Mouse (Mus musculus): ENCODE data around the gene Megf9. TPM values are rescaled to one million over a fixed set of nuclear protein-coding genes. Genes with fewer than 3 reads are reported as not detected.

The Megf9 gene
- polyA plus RNA-seq (2016; fragmentation: Nextera tagmentation; extraction: Ambion mirVana): 4.6 and 5.5 TPM in 2 replicates

- DNase-seq (ENCODE audit: low spot score): peak; percentile 99
- peak within 1 kb of the TSS; percentile 85 for H3K4me3 ChIP-seq
- H3K4me1 ChIP-seq: peaks cover 15% of the 10 kb centered on the region
- no peaks in the 10 kb centered on the region for H3K36me3 ChIP-seq
- H3K9me3 ChIP-seq: no peaks in the 10 kb centered on the region
- WGBS: under 1% methylated on average over 46 of the region's 46 CpGs
- H3K27ac ChIP-seq: peak within 1 kb of the TSS; percentile 99
- no peaks in the 10 kb centered on the region for H3K27me3 ChIP-seq (ENCODE audit: insufficient read depth, poor library complexity, severe bottlenecking)
These were observed at the start of gene Megf9 for GRCm38 (mm10) chr4:70534891-70535269. Gene Megf9 (minus strand): TSS chr4:70534995.

- Histone ChIP-seq H3K36me3 (no peaks in the 10 kb centered on the region), H3K9me3 (no peaks in the 10 kb centered on the region), H3K4me1 (no peaks in the 10 kb centered on the region), H3K27me3 (ENCODE audit: insufficient read depth, poor library complexity, severe bottlenecking) (no peaks in the 10 kb centered on the region), H3K27ac (no peak overlapping the region), H3K4me3 (no peak overlapping the region)
- no peak for DNase-seq (ENCODE audit: low spot score)
- WGBS: 48% methylated on average over 3 of the region's 3 CpGs
These were observed 44.9 kb upstream of the Megf9 start for GRCm38 (mm10) chr4:70579654-70580053.

- Histone ChIP-seq H3K4me1 (no peaks in the 10 kb centered on the region), H3K4me3 (no peak overlapping the region), H3K27ac (no peak overlapping the region), H3K9me3 (no peaks in the 10 kb centered on the region), H3K27me3 (ENCODE audit: insufficient read depth, poor library complexity, severe bottlenecking) (no peaks in the 10 kb centered on the region), H3K36me3 (no peaks in the 10 kb centered on the region)
- 74% methylated on average over 3 of the region's 3 CpGs for WGBS
- DNase-seq (ENCODE audit: low spot score): no peak
These were observed 43.5 kb upstream of the Megf9 start for GRCm38 (mm10) chr4:70578301-70578700.

GRCm38 (mm10) chr4:70576096-70576495 lies 41.3 kb upstream of the Megf9 start:
- Histone ChIP-seq H3K36me3 (no peaks in the 10 kb centered on the region), H3K4me1 (no peaks in the 10 kb centered on the region), H3K27me3 (ENCODE audit: insufficient read depth, poor library complexity, severe bottlenecking) (no peaks in the 10 kb centered on the region), H3K9me3 (no peaks in the 10 kb centered on the region), H3K27ac (no peak overlapping the region), H3K4me3 (no peak overlapping the region)
- DNase-seq (ENCODE audit: low spot score): no peak

GRCm38 (mm10) chr4:70573926-70574325 lies 39.1 kb upstream of the Megf9 start:
- Histone ChIP-seq H3K27ac (no peak overlapping the region), H3K9me3 (no peaks in the 10 kb centered on the region), H3K4me3 (no peak overlapping the region), H3K4me1 (no peaks in the 10 kb centered on the region), H3K27me3 (ENCODE audit: insufficient read depth, poor library complexity, severe bottlenecking) (no peaks in the 10 kb centered on the region), H3K36me3 (no peaks in the 10 kb centered on the region)
- DNase-seq (ENCODE audit: low spot score): no peak
- 75% methylated on average over 2 of the region's 2 CpGs for WGBS

- WGBS: 35% methylated on average over 2 of the region's 2 CpGs
- DNase-seq (ENCODE audit: low spot score): no peak
- H3K36me3 ChIP-seq: no peaks in the 10 kb centered on the region
- no peaks in the 10 kb centered on the region for H3K9me3 ChIP-seq
- H3K4me1 ChIP-seq: no peaks in the 10 kb centered on the region
- no peak overlapping the region for H3K4me3 ChIP-seq
- H3K27me3 ChIP-seq (ENCODE audit: insufficient read depth, poor library complexity, severe bottlenecking): no peaks in the 10 kb centered on the region
- H3K27ac ChIP-seq: no peak overlapping the region
These were observed 19.1 kb upstream of the Megf9 start for GRCm38 (mm10) chr4:70553888-70554287.

GRCm38 (mm10) chr4:70553230-70553797 lies 18.5 kb upstream of the Megf9 start:
- Histone ChIP-seq H3K4me1 (no peaks in the 10 kb centered on the region), H3K4me3 (no peak overlapping the region)
- WGBS: 78% methylated on average over 5 of the region's 5 CpGs

GRCm38 (mm10) chr4:70552120-70552519 lies 17.3 kb upstream of the Megf9 start:
- Histone ChIP-seq H3K9me3 (no peaks in the 10 kb centered on the region), H3K27me3 (ENCODE audit: insufficient read depth, poor library complexity, severe bottlenecking) (no peaks in the 10 kb centered on the region), H3K4me1 (no peaks in the 10 kb centered on the region), H3K36me3 (no peaks in the 10 kb centered on the region), H3K27ac (no peak overlapping the region), H3K4me3 (no peak overlapping the region)
- DNase-seq (ENCODE audit: low spot score): no peak
- WGBS: 84% methylated on average over 4 of the region's 4 CpGs

More at GRCm38 (mm10) chr4:70553230-70553797, 18.5 kb upstream of the Megf9 start:
- no peaks in the 10 kb centered on the region for H3K36me3 ChIP-seq
- no peak overlapping the region for H3K27ac ChIP-seq
- no peaks in the 10 kb centered on the region for H3K27me3 ChIP-seq (ENCODE audit: insufficient read depth, poor library complexity, severe bottlenecking)
- no peaks in the 10 kb centered on the region for H3K9me3 ChIP-seq
- no peak for DNase-seq (ENCODE audit: low spot score)

GRCm38 (mm10) chr4:70547411-70548148 lies 12.8 kb upstream of the Megf9 start:
- DNase-seq (ENCODE audit: low spot score): no peak
- 65% methylated on average over 8 of the region's 8 CpGs for WGBS
- H3K27me3 ChIP-seq (ENCODE audit: insufficient read depth, poor library complexity, severe bottlenecking): no peaks in the 10 kb centered on the region
- H3K27ac ChIP-seq: no peak overlapping the region
- no peaks in the 10 kb centered on the region for H3K4me1 ChIP-seq
- H3K36me3 ChIP-seq: no peaks in the 10 kb centered on the region
- H3K9me3 ChIP-seq: no peaks in the 10 kb centered on the region
- H3K4me3 ChIP-seq: no peak overlapping the region

- Histone ChIP-seq H3K27ac (no peak overlapping the region), H3K4me3 (no peak overlapping the region), H3K4me1 (no peaks in the 10 kb centered on the region), H3K9me3 (no peaks in the 10 kb centered on the region), H3K36me3 (no peaks in the 10 kb centered on the region), H3K27me3 (ENCODE audit: insufficient read depth, poor library complexity, severe bottlenecking) (no peaks in the 10 kb centered on the region)
- no peak for DNase-seq (ENCODE audit: low spot score)
- 66% methylated on average over 2 of the region's 2 CpGs for whole genome bisulfite sequencing
These were observed 11.2 kb upstream of the Megf9 start for GRCm38 (mm10) chr4:70545869-70546542.

GRCm38 (mm10) chr4:70544390-70544789 lies 9.6 kb upstream of the Megf9 start:
- H3K27ac ChIP-seq: no peak overlapping the region
- no peak for DNase-seq (ENCODE audit: low spot score)
- no peaks in the 10 kb centered on the region for H3K36me3 ChIP-seq
- no peaks in the 10 kb centered on the region for H3K27me3 ChIP-seq (ENCODE audit: insufficient read depth, poor library complexity, severe bottlenecking)
- no peaks in the 10 kb centered on the region for H3K4me1 ChIP-seq
- no peak overlapping the region for H3K4me3 ChIP-seq
- 65% methylated on average over 3 of the region's 3 CpGs for WGBS
- H3K9me3 ChIP-seq: no peaks in the 10 kb centered on the region

- no peaks in the 10 kb centered on the region for H3K36me3 ChIP-seq
- H3K4me1 ChIP-seq: no peaks in the 10 kb centered on the region
- WGBS: 56% methylated on average over 2 of the region's 2 CpGs
- no peak overlapping the region for H3K4me3 ChIP-seq
- H3K27me3 ChIP-seq (ENCODE audit: insufficient read depth, poor library complexity, severe bottlenecking): no peaks in the 10 kb centered on the region
- H3K9me3 ChIP-seq: no peaks in the 10 kb centered on the region
- DNase-seq (ENCODE audit: low spot score): no peak
- H3K27ac ChIP-seq: no peak overlapping the region
These were observed 7.6 kb upstream of the Megf9 start for GRCm38 (mm10) chr4:70542387-70542786.

- Histone ChIP-seq H3K27ac (no peak overlapping the region), H3K9me3 (no peaks in the 10 kb centered on the region), H3K4me1 (peaks cover 5% of the 10 kb centered on the region), H3K36me3 (no peaks in the 10 kb centered on the region), H3K4me3 (no peak overlapping the region), H3K27me3 (ENCODE audit: insufficient read depth, poor library complexity, severe bottlenecking) (no peaks in the 10 kb centered on the region)
- DNase-seq (ENCODE audit: low spot score): no peak
- WGBS: 66% methylated on average over 6 of the region's 6 CpGs
These were observed 5.9 kb upstream of the Megf9 start for GRCm38 (mm10) chr4:70540743-70541142.
